Mouse (Mus musculus) retina, adult 2 months (tissue): ENCODE measurements at regions not wholly inside any gene's neighbourhood (a gene's known extent, or its start where the extent isn't known, plus 50 kb on each side); places are given as distances from the start of the nearest gene placed in this dataset.
"Not testable (repeated sequence)": the region's sequence is repeated elsewhere in the genome, so short reads cannot be mapped to it uniquely, and the experiment has no call there.

ENCODE experiments used
- DNase-seq: peaks from one replicate; pipeline ENCODE4 v3.0.0-alpha.2; 2012; ENCODE audit warnings: low read depth, low spot score

DNA sequence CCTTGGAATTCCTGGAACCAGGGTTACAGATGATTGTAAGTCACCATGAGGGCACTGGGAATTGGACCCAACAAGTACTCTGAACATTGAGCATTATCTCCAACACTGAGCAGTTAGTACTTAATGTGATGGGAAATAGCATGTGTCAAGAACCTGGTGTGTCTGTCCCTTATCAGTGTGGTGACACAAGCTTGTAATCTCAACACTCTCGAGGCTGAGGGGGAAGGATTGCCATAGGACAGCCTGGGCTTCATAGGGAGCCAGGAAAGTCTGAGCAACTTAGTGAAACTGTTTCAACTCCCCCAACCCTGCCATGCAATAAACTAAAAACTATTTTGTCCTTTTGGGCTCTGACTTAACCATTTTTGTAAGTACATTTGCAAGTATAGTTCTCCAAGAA lies 100.0 kb downstream of the Wdr20rt start:
- DNase-seq, result no peak

DNA sequence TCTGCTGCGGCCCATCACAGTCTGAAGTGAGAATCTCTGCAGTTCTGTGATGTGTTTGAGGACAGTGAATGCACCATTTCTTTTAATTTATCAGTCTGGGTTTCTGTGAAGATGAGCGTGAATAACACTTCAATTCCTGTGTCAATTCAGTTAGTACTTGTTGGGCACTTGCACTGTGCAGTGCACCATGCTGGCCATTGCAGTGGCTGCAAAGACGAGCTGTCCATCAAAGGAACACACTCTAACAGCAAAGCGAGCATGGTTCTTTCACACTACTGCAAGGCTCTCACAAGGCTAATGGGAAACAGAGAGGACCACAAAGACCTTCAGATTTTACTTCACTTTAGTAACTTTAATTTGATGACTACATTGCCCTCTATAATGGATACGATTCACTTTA lies 103.2 kb downstream of the Wdr20rt start:
- DNase-seq, result no peak

DNA sequence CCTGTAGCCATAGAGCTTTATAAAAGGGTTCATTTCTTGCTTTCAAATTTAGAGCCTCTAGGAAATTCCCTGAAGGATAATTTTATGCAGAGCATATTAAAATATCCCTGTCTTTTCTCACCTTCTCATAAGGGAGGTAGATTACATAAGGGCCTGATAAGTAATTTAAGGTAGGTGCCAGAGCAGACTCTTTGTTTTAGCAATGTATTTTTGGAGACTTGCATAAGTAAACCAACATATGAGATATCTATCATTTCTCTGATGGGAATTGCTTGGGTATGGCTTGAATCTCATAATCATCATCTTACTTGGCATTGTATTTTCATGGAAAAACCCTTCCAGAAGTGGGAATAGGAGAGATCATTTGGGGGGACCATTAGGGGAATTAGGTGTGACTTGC lies 104.4 kb downstream of the Wdr20rt start:
- no peak for DNase-seq

DNA sequence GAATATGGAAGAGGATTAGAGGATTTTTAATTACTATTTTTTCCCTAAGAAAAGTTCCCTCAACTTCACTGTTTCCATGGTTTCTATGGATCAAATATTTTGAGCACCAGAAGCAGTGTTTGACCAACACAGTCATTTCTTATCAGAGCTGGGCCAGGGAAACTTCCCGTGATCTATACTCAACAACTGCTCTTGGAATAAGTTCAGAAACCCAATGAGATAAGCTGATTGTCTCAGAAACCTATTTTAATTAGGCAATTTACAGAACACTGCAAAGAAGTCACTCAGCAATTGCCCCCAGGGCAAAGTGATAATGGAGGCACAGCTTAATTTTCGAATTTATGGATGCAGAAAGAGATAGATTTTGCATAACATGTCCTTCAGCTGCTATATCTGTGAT lies 114.7 kb downstream of the Wdr20rt start:
- no peak for DNase-seq

DNA sequence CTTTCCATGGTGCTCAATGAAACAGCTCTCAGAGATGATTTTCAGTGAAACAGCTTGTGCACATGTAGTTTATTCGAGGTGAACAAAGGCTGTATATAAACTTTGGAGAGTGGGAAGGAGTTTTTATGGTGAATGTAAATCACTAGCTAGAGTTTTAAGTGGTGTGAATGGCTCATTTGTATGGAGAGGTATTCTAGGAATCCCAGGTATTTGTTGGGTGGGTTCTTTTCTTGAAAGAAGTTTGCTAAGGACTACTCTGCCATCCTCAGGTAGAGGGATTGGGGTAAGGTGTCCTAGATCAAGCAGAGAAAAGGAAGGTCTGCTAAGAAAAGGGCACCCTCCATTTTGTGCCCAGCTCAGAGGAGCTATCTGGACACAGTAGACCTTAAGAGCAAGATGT lies 121.9 kb downstream of the Wdr20rt start:
- no peak for DNase-seq

DNA sequence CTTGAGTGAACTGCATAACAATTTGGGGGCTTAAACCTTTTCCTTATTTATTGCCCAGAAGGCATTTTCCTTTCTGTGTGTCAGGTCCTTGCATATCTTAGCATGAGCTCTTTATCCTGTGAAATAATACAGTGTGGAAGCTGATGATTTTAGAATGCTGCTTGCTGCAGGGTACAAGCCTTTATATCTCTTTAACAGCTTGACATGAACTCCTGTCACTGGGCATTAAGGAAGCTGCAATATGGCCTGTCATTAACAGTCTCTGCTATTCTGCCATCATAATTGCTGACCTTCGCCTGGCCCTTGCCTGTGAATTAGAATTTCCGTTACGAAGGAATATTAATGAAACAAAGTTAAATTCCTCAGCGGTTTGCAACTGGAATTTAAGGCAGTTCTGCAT lies 124.2 kb downstream of the Wdr20rt start:
- no peak for DNase-seq

DNA sequence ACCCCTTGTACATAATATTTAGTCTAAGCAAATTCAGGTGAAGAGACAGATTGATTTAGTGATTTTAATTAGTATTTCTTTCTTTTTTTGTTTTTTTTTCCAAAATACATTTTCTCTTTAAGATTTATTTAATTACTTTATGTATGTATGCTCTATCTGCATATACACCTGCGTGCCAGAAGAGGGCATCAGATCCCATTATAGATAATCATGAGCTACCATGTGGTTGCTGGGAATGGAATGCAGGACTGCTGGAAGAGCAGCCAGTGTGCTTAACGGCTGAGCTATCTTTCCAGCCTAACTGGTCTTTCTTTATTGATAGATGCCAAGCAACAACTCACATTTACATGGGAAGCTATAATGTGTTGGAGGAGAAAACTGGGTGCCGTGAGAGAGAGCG lies 138.9 kb downstream of the Wdr20rt start:
- no peak for DNase-seq

DNA sequence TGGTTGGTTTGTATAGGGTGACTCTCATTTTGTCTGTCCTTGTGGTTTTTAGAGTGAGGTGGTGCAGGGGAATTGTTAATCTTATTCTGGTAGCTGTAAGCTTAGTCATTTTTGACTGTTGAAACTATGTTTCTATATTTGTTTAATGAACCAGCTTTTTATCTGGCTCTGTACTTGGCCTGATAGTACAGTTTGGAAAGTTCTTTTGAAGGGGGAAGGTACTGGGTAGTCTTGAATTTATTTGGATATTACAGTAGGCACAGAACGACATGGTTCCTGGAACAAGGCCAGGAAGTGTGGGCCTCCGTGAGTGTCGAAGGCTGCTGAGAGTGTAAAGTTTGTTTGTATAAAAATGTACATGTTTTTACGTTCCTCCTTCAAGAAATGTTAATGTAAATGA lies 142.0 kb downstream of the Wdr20rt start:
- no peak for DNase-seq

DNA sequence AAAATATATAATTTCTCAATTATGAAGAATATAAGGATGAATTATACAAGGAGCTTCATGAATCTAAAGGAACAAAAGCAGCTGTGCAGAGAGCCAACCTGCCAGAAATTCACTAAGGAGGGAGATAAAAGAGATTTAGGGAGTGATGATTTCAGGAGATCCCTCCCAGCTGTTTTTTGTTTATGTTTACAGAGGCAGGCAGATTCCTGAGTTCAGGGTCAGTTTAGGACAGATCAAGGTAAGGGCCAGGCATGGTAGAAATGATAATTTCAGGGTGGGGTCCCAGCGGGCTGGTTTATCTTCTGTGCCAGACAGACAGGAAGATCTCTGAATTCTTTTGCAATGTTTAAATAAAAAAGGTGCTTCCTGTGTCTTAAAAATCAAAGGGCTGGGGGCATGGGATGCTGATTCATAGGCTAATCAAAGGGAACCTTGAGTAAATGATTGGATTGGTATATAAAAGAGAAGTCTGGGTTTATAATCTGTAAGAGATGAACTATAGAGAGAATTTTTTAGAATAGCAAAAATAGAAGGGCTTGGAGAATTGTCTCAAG lies 142.6 kb downstream of the Wdr20rt start:
- no peak for DNase-seq

DNA sequence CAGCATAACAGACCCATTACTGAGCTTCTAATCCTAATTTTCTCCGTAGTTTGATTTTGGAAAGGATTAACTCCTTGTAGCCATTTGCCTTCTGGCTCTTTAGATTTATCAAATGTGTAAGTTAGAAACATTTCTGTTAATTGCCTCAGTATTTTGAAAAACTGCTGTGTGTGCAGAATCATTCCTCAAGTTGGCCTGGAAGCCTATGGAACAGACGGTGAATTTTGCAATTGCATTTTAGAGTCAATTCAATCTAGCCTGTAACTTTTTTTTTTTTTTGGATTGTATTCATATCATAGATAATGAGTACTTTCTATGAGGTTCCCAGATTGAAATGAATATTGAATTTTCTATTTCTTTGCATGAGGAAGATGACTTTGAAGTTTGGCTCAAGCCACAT lies 146.3 kb downstream of the Wdr20rt start:
- no peak for DNase-seq

DNA sequence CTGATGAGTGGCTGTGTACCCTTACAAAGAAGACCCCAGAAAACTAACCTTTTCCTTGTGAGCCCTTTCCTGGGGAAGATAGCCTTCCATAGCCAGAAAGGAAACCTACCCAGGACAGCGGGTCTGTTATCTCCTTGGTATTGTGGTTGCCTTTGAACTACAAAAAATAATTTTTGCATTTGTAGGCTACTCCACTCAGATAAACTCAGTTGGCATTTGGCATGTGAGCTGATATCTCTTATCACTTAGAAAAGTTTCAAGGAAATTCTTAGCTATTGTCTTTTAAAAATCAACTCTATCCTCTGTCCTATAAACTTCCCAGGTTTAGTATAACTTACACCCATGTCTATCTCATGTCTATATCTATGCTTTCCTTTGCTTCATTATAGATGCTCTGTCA lies 154.0 kb downstream of the Wdr20rt start:
- no peak for DNase-seq

DNA sequence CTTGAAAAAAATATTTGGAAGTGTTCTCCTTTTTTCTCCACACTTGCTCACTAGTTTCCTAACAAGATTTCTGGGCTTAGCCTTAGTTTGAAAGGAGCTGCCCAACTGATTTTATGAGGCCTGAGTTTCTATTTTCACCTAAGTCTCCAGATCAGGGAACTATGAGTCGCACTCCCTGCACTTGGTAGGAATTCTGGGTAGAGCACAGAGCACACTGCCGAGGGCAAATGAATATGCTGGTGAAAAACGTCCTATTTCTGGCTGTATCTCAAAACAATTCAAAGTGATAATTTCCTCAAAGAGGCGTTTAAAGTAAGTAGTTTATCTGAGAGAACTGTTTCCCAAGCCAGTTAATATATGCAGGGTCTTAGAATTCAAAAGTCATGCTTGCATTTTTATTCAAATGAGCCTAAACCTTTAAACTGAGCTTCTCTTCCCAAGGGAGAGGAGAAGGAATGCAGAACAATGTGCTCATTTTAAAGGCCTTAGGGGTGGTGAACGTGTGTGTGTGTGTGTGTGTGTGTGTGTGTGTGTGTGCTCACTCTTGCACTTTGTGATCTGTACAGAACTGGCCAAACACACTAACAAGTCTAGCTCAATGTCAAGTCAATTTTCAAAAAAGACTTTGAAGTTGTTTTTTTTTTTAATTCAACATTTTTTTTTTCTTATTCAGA lies 156.9 kb downstream of the Wdr20rt start:
- DNase-seq, result no peak

DNA sequence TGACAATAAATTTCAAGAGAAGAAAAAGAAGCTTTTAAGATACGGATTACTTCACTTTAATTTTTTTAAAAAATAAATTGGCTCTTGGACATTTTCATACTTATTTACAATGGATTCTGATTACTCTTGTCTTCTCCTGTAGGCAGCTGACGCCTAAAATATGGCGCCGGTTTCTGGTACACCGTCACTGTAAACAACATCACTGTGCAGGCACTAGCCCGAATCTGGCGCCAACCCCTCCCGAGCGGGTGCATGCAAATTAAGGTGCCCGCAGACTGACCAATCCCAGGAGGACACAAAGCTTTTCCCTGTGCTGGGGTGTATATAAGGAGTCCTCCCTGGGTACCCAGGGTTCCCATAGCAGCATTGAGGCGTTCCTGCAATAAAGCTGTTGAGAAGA lies 157.5 kb downstream of the Wdr20rt start:
- not testable (repeated sequence) for DNase-seq

DNA sequence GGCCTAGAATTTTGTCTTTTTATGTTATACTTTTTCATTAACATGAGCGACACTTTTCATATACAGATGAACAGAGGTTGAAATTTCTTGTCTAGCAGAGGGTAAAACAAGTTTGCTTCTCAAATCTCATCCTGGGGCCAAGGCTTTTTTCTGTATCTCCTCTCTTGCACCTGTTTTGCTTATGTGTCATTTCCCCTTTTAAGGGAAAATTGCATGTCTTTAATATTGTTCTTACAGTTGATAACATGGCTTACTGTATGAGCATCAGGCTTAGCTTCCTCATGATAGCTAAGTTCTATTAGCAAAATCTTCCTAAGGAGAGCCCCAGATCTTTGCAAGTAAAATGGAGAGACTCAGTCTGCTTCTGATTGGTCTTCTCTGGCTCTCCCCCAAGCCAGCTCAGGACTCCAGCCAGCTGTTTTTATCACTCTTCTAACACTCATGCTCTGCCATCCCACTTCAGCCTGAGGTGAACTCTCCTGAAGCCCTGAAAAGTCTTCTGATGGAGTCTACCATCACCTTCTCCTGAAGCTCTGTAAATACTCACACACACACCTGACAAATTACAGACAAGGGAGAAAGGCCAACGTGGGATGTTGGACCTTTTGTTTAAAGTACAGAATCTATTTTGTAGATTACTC lies 160.8 kb downstream of the Wdr20rt start:
- DNase-seq, result no peak

DNA sequence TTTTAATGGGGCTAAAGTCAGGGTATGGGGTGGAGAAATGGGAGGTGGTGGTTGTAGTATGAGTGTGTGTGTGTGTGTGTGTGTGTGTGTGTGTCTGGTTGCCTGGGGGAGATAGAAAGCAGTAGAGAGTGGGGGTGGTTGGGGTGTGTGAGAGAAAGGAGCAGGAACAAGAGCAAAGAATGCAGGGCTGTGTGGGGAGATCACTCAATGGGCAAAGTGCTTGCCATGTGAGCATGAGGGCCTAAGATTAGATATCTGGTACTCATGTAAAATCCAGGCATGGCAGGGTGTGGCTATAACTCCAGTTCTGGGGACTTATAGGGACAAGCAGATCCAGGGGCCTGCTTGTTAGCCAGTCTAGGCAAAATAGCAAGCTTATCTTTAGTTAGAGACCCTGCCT lies 161.7 kb downstream of the Wdr20rt start:
- DNase-seq, result no peak

DNA sequence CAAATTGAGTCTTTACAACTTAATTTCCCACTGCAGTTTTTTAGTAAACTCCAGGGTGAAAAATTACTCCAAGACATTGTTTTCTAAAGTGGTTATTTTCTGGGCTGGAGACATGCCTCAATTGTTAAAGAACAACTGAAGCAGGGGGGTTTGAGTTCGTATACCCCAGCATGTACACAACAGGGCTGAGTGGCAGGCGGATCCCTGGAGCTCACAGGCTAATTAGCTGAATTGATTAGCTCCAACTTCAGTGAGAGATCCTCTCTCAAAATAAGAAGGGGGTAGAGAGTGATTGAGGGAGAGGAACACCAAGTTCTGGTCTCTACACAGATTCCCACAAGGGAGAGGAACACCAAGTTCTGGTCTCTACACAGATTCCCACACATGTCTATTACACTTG lies 164.2 kb downstream of the Wdr20rt start:
- no peak for DNase-seq

DNA sequence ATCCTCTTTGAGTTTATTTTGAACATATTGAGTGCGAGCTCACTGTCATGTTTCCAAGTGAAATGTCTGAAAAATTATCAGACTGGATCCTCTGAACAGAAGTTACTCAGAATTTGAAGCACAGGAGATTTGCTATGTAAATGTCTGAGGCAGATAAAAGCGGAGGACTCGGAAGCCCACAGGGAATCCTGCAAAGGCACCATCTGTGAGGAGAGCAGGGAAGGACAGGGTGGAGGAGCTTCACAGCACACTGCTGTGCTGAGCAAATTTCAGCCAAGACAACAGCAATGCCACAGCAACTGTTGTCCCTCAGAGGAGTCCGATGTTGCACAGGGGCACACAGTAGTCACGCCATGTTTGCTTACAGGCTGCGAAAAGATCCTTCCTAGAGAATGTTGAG lies 165.0 kb downstream of the Wdr20rt start:
- no peak for DNase-seq

DNA sequence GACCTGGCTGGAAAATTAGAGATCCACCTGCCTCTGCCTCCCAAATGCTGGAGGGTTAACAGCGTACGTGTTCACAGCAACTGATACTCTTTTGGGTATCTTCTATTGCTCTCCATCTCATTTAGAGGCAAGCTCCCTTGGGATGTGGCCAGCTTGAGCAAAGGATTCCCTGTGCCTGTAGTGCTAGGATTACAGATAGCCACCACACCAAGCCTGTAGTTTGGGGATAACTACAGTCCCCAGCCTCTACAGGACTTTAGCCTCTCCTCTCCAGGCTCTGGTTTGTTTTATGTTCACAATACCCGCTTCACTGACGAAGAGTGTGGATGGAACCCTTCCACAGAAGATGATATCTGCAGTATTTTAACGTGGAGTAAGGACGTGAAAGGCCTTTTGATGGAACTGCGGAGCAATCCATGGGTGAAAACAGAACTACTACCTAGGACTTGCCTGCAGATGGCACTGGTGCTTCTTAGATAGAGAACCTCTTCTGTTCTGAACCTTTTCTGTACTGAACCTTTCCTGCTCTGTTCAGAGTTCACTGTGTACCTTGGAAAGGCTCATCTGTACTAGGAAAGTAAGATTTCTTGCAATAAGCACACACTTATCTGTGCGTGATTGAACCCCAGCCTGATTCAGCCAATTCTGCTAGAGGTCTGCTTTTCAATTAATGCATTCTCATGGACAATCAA lies 176.6 kb downstream of the Wdr20rt start:
- peak; percentile 26 for DNase-seq

DNA sequence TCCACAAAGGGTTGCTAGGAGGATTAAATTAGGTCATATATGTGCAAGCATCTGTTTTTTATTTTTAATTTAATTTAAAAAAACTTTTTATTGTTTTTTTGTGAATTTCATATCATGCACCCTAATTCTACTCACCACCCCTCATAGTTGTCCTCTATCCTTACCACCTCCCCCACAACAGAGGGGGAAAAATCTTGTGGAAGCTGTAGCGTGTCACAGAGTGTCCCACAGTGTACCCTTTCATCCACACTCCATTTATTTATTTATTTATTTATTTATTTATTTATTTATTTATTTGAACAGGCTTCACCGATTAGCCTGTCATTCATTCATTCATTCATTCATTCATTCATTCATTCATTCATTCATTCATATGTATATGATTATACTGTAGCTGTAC lies 177.8 kb downstream of the Wdr20rt start:
- DNase-seq, result no peak

DNA sequence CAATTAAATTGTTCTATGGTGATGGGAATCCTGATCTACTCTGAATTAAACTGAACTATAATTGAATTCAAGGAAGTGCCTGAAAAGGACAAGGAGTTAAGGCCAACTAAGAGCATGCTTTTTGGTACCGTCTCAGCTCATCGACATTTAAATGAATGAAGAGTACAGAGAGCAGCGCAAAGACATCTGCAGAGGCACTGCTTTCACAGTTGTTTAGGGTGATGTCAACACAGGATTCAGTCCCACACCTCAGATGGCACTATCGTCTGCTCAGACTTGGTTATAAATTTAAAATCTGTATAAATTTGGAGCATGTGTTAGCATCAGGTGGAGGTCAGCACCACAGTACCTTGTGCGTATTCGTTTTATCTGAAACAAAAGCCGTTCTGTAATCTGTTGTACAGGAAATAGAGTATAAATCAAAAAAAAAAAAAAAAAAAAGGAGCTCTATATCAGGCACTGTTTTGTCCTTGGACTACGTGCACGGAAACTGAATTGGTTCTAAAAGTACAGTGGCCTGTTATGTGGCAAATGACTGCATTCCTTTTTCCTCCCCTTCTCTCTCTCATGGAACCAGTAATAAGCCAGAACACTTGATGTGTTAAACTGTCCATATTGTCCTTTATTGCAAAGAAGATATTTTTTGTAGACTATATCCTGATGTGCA lies 187.8 kb downstream of the Wdr20rt start:
- no peak for DNase-seq

DNA sequence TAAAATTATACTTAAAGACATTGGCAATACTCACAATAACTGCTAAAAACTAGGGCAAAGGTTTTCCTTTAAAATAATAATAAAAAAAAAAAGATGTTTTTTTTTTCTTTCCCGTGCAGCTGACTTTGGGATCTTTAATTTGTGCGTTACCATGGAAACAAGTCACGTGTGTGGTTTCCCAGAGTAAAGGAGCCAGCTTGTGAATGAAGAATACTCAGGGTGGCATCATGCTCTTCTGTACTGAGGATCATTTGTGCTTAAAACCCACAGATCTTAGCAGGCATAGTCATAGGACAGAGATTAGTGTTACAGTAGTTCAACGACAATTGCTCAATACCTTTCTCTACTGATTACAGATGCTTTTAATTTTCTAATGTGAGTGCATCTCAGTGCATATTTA lies 189.1 kb downstream of the Wdr20rt start:
- no peak for DNase-seq

DNA sequence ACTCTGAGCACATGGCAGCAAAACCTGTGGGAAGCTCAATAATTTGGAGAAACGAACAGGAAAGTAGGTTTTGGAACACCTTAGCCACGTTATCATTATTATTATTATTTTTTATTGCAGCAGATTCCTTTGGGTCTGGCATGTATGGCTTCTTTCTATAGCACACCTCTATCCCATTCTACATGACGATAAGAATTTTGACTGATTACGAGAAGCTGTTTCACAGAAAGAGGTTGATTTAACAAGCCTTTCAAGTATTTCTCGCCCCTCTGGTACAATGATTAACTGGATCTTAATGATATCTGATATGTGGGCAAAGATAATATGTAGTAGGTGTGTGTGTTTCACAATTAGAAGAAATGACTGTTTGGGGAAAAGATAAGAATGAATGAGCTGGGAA lies 191.6 kb downstream of the Wdr20rt start:
- DNase-seq, result no peak
